Mouse (Mus musculus) E14TG2a.4 (cell line): Measurements from ENCODE around the gene Rasgef1a.

Source experiments
- CTCF ChIP-seq: conservative IDR thresholded peaks from 2 replicates; pipeline ENCODE4 v1.5.1; 2014; ENCODE audit warnings: low read length
- NANOG ChIP-seq: IDR thresholded peaks from 2 replicates; pipeline ENCODE4 v1.6.1; 2014; ENCODE audit warnings: borderline replicate concordance, low read length, mixed read lengths
- POU5F1 ChIP-seq: IDR thresholded peaks from 2 replicates; pipeline ENCODE4 v1.6.1; 2014; ENCODE audit warnings: low read length, borderline replicate concordance

DNA sequence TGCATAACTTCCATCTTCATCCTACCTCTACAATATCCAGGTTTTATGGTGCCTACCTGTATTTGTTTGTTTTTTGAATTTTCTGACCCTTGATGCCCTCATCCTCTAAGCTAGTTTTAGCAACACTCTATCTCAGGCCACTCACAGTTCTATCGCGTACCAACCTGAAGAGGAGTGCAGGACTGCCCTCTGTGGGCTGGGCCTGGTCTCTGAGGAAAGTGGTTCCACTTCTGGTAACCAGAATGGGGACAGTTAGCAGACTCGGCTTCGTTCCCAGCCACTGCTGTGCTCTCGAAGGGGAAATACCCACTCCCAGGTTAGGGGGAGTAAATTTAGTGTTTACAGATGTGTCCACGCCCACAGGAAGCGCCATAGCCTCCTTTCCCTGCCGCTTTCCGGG, 44.5 kb upstream of the Rasgef1a start:
- TF ChIP-seq CTCF (no peak), NANOG (no peak), POU5F1 (no peak)
